Mouse (Mus musculus): Measurements from ENCODE around the gene St6gal1.

DNA sequence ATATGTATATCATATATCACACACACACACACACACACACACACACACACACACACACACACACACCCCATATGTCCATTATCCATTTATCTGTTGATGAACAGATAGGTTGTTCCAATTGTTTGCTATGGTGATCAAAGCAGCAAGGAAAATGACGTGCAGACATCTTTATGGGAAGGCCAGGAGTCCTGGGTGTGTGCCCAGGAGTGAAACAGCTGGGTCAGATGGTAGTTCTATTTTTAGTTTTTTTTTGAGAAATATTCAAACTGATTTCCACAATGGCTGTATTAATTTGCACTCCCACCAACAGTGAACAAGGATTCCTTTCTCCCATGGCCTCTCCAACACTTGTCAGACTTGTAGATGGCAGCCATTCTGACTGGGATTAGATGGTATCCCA lies 29.5 kb downstream of the St6gal1 start:
- no peak for TF ChIP-seq CTCF (IDR thresholded peaks at IDR 0.05; ENCODE audit: extremely low read depth, insufficient read depth, low read length)
- no peak for TF ChIP-seq POLR2A (IDR thresholded peaks at IDR 0.05; ENCODE audit: extremely low read depth, insufficient read depth, low read length)
